Mouse (Mus musculus) NIH3T3 (cell line): Measurements from ENCODE around the gene Ywhag.

Experiments
- DNase-seq: peaks from one replicate; pipeline ENCODE4 v3.0.0-alpha.2; 2012; ENCODE audit warnings: low read depth

The Ywhag gene

DNA sequence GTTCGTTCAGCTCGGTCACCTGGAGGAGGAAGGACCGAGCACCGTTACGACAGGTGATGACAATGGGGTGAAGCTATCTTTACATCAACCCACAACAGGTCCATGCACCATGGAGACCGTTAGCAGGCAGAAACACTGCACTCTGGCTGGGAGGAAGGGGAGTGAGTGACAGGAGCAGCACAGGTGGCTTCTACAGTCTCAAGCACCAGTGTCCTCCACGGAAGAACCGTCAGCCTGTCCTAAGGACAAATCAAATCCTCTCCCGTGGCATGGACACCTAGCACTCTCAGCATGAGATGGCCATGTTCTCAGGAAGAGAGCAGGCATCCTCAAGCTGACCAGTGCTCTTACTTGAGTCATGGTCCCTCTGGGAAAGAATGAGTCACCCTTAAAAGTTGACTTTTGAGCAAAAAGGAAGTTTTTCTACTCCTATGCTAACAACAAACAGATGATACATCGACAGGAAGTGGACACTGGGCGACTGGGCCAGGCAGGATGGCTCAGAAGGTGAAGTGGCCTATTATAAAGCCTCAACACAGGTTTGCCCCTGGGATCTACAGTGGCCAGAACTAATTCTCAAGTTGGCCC lies 22.7 kb downstream of the Ywhag start:
- DNase-seq, result peak; percentile 86

DNA sequence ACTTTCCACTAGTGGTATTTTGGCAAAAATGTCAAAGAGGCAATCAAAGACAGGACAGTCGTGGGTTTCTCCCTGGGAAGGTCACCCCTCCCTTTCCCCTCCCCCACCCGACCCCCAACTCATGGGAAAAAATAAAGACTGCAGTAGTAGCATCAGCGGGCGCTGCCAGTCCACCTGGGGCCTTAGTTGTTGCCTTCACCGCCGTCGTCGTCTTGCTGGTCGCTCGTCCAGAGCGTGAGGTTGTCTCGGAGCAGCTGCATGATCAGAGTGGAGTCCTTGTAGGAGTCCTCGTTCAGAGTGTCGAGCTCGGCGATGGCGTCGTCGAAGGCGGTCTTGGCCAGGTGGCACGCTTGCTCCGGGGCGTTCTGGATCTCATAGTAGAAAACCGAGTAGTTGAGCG lies 23.6 kb downstream of the Ywhag start:
- DNase-seq, result no peak

DNA sequence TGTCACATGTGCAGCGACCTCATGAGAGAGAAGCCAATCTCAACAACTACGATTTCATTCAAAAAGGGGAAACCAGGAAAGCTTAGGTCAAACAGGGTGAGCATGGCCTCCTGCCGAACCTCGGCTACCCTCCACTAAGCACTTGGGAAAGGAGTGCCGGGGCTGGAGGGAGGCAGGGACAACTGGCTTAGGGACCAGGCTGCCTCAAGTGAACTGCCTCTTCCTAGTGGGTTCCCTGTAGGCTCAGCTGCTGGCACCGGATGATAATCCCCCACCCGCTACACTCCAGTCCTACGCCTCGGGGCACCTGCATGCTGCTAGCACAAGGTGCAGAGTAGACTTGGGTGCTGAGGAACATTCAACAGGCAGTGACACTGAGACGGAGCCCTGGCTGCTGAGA lies 24.8 kb downstream of the Ywhag start:
- no peak for DNase-seq

DNA sequence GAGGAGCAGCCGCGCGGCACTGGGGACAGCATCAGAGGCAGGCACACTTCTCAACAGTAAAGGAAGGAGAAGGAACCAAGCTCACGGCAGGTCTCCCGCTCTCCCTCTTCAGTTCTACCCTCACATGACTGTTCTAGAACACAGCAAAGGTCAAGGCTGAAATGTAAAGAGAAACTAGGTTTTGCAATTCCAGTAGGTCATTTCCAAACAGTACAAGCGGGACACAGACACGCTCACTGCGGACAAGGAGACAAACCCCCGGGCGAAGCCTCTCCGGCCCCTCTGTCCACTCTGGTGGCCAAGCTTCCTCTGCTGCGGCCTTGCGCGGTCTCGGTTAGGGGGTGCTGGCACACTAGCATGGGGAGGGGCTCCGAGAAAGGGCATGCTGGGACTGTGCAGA lies 25.4 kb downstream of the Ywhag start:
- DNase-seq, result no peak

DNA sequence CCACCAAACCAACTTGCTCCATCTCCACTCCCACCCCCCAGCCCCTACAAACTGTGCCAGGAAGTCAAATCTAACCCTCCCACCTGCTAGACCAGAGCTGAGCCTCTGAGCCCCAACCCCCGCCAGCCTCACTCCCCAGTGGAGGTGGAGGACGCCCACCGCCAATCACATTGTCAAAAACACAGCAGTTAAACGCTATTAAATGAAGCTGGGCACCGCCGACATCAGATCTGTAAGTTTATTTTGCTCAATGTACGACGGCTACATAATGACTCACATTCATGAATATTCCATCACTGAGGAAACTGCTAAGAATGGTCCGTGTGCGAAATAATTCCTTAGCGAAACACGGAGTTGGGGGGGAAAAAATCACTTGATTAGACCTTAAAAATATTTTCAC lies 26.2 kb downstream of the Ywhag start:
- DNase-seq, result no peak

DNA sequence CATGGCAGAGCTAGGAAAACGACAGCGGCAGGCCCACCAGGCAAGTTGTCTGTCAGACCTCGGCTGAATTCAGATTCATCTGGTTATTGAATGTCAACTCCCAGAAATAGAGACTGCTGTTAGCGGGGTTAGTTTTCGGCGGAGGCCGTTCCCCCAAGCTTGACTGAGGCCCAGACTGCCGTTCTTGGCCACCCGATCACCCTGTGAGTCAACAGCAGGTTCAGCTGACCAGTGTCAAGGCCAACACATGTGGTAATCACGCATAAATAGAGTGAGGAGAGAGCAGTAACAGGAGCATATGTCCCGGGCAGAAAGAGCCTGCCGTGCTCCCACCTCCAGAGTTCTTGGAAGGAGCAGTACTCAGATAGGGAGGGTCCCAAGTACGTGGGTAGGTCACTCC lies 27.2 kb downstream of the Ywhag start:
- peak; percentile 82 for DNase-seq

DNA sequence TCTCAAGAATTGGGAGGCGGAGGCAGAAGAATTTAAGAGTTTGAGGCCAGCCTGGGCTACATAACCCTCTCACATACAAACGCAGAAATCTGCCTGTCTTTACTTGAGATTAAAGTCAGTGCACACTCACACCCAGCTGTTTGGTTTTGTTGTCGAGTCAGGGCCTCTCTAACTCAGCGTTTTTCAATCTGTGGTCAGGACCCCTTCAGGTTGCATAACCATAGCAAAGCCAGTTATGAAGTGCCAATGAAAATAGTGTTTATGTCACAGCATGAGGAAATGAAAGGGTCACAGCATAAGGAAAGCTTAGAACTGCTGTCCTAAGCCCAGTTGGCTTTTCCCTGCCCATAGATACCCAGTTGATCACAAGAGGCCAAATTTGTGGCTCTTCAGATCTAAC lies 27.6 kb downstream of the Ywhag start:
- peak; percentile 55 for DNase-seq

DNA sequence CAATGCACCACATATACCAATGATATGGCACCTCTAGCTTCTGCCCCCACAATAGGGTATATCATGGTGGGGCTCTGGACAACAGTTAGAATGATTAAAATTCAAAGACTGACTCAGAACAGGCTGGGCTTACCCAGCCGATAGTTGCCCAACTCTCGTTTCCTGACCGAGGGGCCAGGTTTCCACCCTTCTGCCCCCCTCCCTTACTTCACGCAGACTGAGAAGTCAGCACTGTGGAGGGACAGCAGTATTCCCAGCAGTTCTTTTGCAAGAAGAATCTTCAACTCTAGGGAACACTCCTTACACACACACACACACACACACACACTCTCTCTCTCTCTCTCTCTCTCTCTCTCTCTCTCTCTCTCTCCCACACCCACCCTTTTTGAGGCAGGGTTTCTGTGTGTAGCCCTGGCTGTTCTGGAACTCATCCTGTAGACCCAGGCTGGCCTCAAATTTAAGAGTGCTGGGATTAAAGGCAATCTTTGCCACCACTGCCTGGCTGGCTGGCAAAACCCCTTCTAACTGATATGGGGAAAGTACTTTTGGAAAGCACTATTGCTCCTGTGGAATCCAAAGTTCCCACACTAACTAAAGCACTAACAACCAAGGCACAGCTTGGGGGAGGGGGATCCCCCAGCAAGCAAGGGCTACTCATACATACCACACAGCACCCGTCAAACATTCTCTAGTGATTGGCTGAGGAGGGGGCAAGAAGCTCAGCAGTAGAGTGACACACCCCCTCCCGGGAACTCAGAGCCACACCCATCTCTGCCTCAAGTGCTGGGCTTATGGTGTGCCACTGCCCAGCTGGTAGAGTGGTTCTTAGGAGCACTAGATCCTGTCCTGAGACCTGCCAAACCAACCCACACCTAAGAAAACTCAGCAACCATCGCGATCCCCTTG lies 28.8 kb downstream of the Ywhag start:
- peak; percentile 39 for DNase-seq

DNA sequence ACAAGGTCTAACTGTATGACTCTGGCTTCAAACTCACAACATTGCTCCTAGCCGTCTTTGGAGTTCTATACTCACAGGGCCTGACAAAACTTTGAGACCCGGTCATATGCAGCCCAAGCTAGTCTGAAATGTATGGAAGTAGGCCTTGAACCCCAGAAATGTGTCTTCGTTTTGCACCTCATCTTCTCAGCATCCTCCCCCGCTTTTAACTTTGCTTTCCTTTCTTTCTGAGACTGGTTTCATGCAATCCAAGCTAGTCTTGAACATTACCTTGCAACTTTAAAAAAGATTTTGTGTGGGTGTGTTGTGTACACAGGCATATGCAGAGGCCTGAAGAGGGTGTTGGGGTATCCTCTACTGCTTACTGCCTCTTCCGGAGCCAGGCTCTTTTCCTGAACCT lies 30.2 kb downstream of the Ywhag start:
- no peak for DNase-seq

DNA sequence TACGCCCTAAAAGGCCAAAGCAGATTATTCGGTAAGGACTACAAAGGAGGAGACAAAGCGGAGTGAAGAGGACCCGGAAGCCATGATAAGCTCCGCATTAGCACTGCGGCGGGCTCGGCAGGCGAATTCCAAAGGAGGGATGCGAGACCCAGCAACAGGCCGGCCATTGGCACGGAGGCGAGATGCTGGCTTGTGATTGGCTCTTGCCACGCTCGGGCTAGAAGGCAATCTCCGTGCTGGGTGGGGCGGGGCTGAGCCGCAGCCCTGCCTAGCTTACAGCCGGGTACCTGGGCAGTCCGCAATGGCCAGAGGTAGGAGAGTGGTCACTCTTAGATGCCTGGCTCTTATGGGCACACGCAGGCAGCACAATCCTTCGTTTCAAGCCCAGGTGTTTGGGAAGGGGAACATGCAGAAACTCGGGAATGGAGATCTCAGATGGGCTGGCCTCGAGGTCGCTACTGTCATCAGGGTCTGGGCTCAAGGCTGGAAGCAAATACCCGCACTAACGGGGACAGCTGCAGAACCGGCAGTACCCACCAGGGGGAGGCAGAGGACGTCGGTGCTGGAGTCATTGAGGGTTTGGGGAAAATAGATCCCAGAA lies 30.8 kb downstream of the Ywhag start:
- DNase-seq, result peak; percentile 85

DNA sequence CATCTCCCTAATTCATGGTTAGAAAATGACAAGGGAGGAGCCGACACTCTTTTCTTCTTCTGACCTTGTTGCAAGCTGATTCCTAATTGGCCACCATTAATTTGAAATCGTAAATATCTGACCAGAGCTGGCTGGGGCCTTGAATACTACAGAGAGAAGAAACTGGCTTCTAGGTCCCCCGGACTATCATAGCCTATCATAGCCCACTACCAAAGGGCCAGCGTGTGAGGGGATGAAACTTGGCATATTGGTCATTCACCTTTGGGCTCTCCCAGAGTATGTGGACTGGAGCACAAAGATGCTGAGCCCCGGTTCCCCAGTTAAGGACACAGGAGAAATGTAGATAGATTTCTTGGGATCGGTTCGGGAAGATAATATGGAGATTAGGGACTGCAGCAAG lies 31.4 kb downstream of the Ywhag start:
- DNase-seq, result no peak

DNA sequence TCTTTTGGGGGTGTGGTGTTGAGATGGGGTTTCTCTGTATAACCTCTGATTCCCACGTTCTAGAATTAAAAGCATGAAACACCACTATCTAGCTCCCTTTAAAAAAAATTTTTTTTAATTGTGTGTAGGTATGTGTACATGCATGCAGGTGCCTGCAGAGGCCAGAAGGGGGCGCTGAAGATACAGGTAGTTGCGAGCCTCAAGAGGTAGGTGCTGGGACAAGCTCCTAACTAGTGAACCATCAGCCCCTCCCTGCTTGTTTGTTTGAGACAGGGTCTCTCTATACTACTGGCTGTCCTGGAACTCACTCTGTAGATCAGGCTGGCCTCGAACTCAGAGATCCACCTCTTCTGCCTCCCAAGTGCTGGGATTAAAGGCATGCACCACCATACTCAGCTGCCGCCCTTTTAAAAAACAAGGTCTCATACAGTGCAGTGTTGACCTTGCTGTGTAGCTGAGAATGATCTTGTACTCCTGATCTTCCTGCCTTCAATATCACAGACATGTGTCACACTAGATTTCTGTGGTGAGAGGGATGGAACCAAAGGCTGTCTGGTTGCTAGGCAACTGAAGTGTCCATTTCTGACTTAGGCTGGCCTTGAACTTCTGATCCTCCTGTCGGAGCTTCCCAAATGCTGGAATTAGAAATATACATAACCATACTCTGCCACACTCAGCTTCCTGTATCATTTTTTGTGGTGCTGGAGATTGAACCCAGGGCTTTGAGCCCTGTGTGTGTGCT lies 32.9 kb downstream of the Ywhag start:
- peak; percentile 53 for DNase-seq

DNA sequence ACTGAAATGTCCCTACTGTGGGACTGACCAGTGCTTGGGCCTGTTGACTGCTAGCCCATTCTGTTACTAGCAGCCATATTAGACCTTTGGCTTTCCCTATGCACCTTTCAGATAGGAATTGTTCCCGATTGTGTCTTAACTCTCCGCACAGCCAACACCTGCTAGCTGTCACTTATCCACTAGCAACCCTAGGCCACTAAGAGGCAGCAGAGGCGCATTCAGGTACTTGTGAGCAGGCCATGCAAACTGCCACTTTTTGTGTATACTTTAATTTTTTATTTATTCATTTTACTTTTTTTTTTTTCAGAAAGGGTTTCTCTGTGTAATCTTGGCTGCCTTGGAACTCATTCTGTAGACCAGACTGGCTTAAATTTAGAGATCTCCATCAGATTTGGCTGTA lies 33.7 kb downstream of the Ywhag start:
- no peak for DNase-seq

DNA sequence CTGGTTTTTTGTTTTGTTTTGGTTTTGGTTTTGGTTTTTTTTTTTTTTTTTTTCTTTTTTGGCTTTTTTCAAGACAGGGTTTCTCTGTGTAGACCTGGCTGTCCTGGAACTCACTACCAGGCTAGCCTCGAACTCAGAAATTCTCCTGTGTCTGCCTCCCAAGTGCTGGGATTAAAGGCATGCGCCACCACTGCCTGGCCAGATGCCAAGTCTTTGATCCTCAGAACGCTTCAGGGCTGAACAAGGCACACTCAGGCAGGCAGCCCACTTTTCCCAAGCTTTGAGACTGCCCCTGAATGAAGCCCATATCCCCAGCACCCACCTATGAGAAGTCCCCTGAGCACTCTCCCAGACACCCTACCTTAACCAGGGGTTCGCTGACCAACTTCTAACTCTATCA lies 34.6 kb downstream of the Ywhag start:
- DNase-seq, result no peak

DNA sequence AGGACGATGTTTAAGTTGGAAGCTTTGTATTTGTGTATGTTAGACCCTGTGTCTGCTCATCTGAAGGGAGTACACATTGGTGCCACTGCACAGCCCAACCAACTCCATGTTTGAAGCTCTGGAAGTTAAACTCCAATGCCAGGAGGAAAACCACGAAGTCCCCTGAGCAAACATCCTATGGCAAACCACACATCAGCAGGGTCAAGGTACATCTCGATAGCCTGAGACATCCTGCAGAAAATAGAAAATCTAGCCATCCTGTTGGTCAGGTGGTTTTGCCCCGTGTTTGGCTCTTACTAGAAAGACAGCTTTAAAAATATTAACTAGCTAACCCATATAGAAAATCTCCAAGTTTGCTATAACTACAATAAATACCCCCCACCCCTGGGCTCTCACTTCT lies 35.4 kb downstream of the Ywhag start:
- no peak for DNase-seq

DNA sequence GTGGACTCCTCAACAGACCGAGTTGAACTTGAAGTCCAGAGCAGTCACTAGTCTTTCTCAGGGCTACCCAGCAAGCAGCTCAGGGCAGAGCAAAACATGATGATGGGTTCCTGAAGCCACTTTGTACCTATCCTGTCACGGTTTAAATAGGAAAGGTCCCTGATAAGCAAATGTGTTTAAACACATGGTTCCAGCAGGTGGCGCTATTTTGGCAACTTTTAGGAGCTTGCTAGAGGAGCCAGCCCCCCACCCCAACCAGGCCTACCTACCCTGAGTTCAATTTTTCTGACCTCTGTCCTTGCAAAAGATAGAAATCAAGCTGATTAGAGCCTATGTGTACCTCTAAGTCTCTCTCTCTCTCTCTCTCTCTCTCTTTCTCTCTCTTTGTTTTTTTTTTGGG lies 36.4 kb downstream of the Ywhag start:
- DNase-seq, result peak; percentile 83

DNA sequence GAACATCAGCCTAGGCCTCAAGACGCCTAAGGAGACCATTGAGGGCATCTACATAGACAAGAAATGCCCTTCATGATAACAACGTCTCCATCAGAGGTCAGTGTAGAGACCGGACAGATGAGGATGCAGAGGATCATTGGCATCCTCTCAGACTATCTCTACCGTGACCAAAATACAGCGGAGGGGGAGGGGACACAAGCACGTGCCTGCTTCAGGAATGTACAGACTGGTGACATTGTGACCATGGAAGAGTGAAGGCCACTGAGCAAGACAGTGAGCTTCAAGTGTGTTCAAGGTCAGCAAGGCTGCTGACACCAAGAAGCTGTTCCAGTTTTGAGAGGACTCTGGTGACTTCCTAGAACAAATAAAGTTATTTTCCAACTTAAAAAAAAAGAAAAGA lies 39.5 kb downstream of the Ywhag start:
- DNase-seq, result no peak

DNA sequence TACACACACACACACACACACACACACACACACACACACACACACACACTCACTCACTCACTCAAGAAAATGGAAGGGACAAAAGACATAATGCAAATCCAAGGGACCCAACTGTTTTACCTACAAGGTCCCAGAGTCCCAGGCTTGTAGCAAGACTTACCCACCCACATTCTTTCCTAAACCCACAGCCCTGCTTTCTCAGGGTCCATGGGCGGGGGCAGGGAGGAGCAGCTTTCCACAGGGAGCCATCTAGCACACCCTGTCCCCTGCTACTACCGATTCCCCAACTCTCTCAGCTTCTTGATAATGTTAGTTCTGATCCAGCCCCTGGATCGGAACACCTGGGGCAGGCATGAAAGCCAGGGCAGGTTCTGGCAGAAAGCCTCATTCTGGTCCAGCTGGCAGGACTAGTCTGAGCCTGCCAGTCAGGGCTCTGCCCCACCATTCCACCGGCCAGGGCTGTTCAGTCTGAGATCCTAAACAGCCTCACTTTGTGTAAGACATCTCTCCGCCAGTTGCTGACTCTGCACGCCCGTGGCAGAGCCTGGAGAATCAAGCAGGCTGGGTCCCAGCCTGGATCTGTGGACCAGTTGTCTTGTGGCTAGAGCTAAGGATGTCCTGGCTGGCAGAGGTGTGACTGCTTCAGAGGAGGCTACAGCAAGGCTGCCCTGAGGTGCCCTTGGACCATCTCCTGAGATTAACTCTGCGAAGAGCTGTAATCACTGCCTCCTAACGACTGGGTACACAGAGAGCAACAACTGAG lies 41.6 kb downstream of the Ywhag start:
- DNase-seq, result no peak

DNA sequence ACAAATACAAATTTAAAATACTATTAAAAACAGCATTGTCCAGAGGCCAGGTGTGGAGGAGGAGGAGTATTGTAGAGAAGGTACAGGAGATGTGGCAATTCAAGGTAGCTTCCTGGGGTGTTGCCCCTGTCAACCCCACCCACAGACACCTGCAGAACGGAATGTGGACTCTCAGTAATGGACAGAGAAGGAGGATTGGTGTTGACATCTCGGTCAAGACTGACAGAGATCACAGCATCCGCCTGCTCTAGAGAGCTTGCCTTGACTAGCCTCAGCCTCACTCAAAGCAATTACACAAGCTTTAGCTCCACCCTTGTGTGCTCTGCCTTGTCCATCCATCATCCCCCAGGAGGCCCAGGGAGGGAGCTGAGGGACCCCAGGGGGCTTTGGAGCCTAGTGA lies 43.5 kb downstream of the Ywhag start:
- DNase-seq, result no peak

DNA sequence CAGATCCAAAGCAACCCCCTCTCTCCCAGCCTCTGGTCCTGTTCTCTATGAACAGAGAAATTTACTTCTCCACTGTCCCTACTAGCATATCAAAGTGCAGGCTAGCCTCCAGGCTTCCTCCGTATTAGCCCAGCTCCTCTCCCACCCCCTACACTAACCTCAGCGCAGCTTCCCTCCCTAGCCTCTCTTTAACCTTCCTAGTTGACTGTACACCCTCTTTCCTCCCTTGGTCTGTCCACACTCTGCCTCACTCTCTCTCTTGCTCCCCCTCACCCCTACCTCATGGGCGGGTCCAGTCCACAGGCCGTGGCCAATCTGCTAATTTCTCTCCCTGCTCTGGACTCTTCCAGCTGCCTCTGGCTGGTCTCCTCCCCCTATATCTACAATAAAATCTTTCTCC lies 44.1 kb downstream of the Ywhag start:
- DNase-seq, result no peak

DNA sequence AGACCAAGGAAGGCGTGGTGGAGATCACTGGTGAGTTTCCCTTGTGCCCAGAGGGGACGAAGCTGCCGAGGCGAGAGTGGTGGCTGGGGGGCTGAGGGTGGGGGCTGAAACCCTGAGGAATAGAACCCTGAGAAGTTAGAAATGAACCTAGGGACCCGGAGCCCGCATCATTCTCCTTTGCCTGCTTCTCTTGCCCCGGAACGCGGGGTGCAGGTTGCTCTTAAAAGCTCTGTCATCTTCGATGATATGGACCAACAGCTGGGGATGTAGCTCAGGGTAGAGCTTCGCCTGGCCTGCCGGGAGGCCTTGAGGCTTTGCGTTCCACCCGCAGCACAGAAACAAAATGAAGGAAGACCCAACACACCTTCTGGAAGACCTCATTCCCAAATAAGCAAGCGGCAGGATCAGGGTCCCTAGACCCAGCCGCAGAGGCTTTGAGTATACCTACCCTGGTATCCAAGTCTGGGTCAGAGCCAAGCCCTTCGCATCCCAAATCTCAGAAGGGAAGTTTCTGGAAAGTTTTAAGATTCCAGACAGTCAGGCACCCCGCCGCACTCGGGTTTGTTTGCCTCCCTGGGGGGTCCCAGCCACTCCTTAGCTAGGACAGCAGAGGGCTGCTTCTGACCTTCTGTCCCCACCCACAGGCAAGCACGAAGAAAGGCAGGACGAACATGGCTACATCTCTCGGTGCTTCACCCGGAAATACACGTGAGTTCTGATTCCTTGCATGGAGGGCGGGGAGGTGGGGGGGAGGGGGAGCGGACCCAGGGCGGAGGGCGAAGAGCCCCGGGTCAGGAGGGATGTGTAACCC lies 45.8 kb downstream of the Ywhag start:
- no peak for DNase-seq
